Mouse (Mus musculus) cerebellum, postnatal 10 days (tissue): ENCODE measurements around the gene Lsm4.

Source experiments
- DNase-seq, 2 experiments: peaks; one replicate each; pipeline ENCODE4 v3.0.0; 2021; ENCODE audit warnings: mixed read lengths in 2 of 2

Gene Lsm4

DNA sequence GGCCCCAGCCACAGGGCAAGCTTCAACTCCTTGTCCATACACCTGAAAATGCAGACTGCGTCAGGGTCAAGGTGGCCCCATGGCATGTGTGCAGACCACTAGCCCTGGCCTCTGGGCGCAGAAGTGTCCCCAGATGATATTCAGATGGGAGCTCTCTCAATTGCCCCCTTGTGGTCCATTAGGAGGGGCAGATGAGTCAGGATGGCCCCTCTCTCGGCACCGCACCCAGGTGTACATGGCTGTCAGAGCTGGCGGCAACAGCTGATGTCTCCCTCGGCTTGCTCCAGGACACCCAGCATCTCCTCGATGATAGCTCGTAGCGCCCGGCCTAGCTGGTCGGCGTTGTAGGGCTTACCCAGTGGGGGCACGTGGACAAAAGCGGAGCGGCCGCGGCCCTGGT is 22.7 kb upstream of the Lsm4 start:
- no peak for DNase-seq

DNA sequence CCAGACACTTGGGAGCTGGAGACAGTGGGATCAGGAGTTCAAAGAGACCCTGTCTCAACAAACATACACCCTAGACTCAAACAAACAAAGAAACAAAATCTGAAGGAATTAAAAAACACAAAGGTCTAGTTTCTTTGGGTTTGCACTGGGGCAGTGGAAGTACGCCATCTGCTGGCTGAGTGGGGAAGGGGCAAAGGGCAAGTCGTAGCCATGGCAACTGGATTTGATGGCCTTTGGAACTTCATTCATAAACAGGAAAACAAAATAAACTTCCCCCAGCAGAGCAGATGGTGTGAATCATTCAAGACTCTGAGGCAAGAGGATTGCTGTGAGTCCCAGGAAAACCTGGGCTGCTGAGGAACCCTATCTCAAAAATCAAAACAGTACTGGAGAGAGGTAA is 19.8 kb upstream of the Lsm4 start:
- peak in 1 of 2 experiments; percentile 59 for DNase-seq

DNA sequence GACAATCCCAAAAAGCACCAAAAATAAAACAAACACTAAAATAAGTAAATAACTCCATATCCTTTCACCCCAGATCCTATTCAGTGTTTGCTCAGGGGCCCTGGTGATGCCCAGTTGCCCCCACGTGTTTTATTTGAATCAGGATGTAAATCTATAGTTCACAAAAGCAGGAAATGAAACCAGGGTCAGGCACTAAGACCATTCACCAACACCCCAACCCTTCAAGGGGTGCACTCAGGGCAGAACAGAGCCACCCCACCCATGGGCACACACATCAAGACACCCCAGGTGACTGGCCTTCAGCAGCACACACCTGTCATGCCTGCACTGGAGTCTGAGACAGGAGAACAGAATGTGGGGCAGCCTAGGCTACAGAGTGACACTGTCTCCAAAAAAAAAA is 18.9 kb upstream of the Lsm4 start:
- no peak for DNase-seq

DNA sequence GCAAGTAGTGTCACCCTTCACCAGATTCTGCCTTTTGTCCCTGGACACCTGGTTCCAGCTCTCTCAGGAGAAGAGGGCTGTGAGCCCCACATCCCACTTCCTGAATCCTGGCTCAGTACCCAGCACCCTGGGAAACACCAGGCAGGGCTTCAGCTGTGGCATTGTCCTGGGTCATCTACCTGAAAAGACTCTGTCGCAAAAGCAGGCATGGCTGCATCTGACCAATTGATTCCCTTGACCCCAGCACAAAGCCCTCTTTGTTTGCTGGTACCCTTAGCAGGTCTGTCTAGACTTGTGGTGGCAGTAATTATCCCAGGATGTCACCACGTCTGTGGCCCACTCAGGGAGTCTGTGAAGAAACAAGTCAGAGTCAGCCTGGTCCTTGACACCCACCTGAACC is 17.6 kb upstream of the Lsm4 start:
- no peak for DNase-seq

DNA sequence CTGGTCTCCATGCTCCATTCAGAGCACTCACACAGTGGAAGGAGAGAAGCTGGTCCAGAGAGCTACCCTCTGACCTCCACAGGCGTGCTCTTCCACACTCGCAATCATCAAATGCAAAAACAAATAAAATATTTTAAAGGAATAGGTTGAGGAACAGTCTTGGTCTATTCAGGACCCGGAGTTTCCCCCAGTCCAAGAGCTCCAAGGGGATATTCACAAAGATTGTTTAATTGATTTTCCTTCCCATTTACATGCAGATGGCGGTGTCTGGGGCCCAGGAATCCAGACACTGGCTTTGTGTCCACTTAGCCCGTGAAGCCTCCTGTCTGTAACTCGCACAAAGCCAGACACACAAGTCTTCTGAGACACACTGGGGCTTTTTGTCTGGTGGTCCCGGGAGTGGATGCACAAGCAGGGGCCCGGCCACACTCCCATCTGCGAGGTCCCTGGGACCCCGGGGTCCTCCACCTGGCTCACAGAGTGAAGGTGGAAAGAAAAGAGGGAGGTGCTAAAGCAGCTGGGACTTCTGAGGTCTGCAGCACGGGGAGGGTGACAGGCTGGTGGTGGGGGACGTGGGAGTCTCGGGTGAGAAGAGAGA is 16.8 kb upstream of the Lsm4 start:
- DNase-seq = no peak

DNA sequence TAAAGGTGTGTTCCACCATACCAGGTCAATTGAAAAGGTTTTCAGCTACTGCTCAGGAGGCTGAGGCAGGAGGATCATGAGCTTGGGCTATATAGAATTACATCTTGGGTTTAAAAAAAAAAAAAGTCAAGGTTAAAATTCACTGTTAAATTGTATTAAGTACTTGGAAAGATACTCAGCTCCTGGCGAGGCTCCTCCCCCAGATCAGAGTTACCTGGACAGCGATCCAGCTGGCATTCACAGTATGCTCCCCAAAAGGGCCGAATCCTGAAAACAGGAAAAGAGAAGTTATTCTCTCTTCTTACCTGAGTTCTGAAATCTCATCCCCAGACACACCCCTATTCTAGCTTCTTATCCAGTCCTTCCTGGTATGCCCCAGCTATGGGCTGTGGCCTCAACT is 15.8 kb upstream of the Lsm4 start:
- DNase-seq = no peak

DNA sequence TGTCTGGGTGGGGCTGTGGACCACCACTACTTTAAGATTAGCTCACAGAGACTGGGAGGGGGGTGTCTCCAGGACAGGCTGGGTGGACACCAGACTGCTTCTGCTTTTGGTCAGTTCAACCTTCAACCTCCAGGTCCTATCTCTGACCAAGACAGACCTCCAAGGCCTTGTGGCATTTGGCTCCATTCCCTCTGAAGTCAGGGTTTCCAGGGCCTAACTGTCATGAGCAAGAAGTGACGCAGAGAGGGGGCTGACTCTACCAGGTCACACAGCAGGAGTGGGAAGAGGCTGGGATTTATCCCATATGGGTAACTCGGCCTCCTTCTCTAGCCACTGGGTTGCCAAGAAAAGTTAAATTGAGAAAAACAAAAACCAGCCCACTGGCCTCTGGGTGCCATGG is 15.3 kb upstream of the Lsm4 start:
- DNase-seq = no peak

DNA sequence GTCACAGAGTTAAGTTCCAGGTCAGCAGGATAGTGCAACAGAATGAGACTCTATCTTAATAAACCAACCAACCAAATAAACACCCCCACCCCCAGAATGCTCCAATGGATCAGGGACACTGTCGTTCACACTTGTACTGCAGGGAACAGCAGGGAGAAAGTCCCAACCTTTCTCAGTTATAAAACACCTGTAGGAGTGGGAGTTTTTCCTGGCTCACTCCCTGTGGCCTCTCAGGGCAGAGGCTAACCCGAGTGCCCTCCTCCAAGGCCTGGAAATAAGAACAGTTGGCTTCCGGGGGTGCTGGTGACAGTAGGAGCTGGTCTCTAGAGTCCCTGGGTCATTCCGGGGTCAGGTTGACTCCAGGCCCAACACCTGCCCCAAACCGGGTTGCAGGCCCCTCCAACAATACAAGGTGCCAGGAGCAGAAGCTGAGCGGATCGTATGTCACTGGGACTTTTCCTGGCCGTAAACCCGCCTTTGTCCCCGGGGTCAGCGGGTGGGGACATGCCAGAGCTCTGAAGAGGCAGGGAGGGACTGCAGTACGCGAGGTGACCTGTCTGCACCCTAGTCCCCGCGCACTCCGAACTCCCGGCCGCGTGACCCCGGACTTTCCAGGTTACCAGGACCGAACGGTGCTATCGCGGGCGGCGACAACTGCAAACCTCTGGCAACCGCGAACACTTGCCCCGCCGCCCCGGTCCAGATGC is 14.0 kb upstream of the Lsm4 start:
- DNase-seq = peak in 1 of 2 experiments; percentile 47

DNA sequence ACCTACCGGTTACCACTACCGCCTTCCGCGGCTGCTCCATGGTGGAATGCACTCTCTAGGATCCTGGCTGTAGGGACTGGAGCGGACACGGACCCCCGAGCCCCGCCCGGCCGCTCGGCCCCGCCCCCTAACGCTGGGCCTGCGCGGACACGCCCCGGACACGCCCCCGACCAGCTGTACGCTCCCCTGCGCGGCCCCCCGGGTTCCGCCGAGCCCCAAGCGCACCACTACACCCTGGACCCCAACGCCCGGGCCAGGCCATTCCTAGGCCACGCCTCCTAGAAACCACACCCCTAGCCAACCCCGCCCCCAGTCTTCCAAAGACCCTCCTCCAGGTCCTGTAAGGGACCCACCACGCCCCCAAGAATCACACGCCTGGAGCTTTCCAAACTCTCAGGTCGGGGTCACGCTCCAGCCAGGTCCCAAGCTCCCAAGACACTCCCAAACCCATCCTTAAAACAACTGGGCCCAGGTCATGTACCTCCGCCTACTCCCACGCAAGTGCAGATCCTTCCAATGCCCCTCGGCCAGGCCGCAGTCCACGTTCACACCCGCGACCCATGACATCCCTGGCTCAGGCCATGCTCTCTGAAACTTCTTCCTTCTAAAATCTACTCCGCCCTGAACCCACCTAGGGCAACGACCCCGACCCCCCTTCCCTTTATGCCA is 13.3 kb upstream of the Lsm4 start:
- DNase-seq = peak; percentile 78 to 87

DNA sequence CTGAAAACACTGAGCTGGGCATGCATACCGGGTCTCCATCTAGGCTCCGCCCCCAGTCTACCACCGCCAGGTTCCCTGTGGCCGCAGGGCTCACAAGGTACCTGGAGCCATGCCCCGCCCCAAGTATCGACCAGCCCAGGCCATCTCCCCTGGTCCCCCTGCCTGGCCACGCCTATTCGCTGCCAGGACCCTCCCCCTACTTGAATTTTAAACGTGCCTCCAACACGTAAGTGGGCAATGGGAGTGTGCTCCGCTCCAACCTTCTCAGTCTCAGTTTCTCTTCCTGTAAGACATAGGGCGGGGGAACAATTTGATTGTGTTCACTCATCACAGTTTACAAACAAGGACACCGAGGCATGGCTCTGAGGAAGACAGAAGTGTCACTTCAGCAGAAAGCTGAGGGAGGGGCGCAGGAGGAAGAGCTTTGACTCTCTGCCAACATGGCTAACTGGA is 12.7 kb upstream of the Lsm4 start, which contains the start of gene Pgpep1:
Gene Pgpep1 (minus strand): TSS at position 116 of the 453 bp plus-strand sequence.
- peak; percentile 38 to 51 for DNase-seq

DNA sequence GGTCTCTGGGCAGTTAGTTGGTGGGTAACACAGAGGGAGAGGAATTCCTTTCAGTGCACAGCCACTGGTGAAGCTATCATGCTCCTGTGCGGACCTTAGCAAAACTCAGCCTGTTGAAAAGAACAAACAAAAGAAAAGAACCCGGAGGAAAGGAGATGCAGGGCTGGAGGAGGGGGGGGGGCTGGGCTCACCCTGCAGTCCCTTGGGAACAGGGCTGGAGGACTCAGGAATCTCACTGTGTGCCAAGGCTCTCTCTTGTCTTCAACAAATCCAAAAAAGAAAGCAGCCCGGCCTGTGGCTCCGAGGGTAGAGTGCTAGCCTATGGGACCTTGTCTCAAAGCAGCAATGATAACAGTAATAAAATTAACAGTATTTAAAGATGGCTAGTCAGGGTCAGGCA is 9.4 kb upstream of the Lsm4 start:
- DNase-seq = no peak

DNA sequence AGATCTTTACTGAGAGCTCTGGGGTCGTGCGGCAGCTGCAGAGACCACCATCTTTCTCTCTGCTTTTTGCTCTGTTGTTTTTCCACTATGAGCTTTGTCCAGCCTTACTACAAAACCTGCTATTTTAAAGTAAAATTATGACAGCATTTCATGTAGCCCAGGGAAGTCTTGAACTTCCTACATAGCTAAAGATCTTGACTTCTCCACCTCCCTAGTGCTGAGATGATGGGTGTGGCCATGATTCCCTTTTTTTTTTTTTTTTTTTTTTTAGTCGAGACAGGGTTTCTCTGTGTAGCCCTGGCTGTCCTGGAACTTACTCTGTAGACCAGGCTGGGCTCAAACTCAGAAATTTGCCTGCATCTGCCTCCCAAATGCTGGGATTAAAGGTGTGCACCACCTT is 8.4 kb upstream of the Lsm4 start:
- DNase-seq = no peak

DNA sequence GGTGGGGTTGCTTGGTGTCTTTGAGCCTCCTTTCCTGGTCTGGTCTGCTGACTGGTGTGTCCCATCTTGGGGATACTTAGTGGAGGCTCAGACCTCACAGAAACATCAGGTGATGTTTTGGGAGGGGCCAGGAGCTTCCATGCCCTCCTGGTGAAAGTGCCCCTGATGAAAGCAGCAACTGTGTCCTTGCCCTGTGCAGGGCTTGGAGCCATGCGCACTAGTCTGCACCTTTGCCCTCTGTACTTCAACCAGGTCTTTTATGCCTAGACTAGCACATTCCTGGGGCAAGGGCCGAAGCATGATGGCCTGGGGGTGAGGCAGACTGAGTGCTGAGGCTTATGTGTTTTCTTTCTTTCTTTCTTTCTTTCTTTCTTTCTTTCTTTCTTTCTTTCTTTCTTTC is 7.4 kb upstream of the Lsm4 start:
- no peak for DNase-seq

DNA sequence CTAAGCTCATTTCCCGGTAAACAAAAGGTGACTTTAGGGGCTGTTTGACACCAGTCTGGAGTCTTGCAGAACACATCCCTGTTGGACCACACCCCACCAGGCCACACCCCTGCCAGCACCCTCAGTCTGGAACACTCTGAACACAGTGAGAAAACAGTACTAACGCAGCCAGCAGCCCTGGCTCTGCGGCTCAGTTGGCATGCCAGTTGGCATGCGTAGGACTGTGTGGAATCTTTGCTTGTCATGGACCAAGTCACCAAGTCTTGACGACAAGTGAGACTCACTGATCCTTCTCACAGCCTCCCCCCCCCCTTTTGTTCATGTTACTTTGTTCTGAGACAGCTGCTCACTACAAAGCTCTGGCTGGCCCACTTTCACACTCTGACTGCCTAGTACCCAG is 6.0 kb upstream of the Lsm4 start:
- peak in 1 of 2 experiments; percentile 56 for DNase-seq

DNA sequence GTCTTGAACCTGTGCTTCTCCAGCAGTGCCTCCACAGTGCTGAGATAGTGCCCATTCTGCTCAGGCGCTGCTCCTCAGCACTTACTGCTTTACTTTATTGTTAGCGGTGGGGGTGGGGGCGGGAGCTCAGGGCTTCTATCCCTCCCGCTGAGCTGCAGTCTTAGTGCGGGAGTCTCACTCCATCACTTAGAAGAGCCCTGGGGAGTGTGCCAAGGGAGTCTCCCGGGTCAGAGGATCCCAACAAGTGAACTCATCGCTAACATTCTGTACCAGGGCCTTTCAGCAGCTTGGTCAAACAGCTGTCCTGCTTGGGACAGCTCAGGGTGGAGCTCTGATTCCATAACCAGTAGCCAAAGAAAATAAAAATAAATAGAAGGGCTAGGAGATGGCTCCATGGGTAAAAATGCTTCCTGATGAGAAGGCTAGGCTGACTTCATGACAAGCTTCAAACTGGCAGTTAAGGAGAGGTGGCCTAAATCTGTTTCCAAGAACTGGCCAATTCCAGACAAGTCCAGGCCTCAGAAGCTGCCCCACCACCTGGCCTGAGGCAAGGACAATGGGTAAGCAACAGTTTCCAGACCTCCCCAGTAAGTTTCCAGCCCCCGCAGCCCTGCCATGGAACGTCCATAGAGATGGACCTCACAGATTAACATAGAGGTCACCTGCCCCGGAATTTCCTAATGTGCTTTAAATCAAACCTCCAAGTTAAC is 1.3 kb upstream of the Lsm4 start:
- DNase-seq = peak in 1 of 2 experiments; percentile 35

DNA sequence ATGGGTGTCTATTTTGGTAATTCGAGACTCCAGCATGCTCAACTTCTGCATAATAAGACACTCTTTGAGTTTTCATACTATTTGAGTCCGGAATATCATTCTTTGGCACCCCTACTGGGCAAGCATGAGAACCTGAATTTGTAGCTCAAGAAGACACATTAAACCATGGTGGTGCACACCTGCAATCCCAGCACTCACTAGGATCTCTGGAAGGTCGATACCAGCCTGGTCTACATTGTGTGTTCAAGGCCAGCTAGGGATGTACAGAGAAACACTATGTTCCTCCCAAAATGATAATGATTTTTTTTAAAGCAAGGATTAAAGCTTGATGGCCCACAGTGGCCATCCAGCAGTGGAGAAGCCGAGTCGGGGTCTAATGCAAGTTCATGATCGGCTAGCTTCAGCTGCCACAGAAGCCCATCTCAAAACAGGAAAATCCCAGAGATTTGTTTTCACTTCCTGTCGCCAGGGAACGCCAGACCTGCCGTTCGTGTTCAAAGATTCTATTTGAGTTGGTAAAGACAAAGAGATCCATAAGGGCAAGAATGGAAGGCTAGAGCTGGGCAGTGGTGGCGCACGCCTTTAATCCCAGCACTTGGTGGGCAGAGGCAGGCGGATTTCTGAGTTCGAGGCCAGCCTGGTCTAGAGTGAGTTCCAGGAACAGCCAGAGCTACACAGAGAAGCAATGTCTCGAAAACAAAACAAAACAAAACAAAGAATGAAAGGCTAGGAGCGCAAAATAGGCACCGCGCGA is 546 bp upstream of the Lsm4 start:
- DNase-seq = no peak

DNA sequence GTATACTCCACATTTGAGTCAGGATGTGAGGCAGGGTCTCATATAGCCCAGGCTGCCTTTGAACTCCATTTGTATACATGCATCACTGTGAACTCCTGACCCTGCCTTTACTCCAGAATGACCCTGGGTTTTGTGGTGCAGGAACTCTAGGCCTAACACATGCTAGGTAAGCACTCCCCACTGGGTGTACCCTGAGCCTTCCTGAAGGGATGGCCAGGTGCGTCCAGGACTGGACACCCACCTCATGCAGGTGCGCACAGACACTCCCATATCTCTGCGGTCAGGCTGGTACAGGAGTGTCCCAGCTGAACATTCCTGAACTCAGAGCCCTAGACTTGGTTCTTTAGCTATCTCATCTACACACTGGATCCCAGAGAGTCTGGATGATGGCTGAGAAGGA is 1.1 kb downstream of the Lsm4 start:
- no peak for DNase-seq

DNA sequence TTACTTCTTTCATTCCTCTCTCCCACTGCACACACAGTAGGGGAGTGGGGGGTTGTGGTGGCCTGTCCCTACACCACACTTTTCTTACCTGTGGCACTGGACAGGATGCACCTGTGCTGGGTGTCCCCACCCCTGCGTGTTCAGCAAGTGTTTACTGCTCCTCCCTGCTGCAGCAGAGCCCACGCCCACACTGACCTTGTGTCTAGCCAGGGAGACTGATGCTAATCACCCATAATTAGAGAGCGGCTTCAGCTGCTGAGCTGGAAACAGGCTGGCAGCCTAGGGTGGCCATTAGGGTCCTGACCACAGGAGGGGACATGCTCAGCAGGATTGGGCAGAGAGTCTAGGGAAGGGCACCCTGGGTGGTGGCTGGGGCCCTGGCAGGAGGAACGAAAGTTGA is 1.7 kb downstream of the Lsm4 start:
- DNase-seq = no peak

DNA sequence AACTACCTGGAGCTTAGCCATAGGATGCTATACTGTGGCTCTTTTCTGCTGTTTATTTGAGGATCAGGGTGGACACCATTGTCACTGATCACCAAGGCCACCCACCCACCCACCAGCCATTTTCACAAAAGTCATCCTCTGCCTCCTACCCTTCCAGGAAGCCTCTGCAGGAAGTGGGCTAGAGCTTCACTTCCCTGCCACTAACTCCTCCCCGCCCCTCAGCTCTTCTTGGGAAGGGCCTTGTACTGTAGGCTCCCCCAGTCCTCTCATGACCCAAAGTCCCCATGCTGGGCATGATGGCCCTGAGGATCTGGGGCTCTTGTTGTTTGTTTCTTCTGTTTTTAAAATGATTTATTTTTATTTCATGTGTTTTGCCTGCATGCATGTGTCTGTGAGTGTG is 2.3 kb downstream of the Lsm4 start:
- DNase-seq = no peak

DNA sequence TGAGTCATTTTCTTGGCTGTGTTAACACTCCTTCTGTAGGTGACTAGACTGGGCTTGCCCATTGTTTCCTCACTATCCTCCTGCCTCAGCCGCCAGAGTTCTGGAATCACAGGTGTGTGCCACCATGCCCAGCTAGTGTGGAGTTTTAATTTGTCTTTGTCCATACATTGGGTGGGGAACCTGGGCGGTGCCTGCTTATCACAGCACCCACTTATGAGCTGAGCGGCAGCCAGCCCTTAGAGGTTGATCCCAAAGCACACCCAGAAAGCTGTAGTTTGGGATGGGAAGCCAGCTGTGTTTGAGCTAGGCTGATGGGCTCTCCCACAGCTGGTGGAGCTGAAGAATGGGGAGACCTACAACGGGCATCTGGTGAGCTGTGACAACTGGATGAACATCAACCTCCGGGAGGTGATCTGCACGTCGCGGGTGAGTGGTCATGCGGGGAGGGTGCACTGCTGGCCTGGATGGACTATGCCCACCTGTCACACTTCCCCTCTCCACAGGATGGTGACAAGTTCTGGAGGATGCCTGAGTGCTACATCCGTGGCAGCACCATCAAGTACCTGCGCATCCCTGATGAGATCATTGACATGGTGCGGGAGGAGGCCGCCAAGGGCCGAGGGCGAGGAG is 4.5 kb downstream of the Lsm4 start:
- DNase-seq = no peak

DNA sequence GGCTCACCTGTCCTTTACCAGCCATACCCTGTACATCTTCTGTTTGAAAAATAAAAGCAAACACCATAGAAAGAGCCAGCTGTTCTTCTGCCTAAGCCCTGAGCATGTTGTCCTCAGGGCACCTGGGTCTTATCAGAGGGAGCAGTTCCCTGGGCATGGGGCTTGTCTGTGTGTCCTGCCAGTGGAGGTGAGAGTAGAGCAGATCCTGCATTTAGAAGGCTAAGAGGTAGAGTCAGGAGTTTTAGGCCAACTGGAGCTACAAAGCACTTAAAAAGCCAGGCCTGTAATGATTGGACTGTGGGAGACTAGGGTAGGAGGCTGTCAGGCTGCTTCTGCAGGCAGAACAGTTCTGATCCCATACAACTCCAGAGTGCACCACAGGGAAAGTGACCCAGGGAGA is 5.6 kb downstream of the Lsm4 start:
- no peak for DNase-seq

DNA sequence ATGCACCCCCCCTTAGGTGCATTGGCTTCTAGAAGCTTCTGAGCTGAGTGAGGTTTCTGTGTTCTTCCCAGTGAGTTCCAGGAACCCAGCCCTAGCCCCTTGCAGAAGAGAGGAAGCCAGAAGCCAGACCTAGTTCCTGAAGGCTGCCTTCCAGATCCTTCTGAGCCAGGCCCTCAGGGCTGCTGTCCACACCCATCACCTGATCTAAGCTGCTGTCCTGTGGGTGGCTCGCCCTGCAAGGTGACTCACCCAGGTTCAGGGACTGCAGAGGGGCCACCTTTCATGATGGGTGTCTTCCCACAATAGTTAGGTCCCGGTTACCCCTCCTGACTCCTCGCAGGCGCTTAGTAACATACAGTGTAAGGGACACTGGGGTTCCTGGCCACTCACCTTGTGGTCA is 6.4 kb downstream of the Lsm4 start:
- no peak for DNase-seq
